Mouse (Mus musculus) embryo, embryonic 10.5 days (tissue): ENCODE data around the gene Bub3.

Source experiments
- DNase-seq: peaks from one replicate; pipeline ENCODE4 v3.0.0-alpha.2; 2015; ENCODE audit warnings: low spot score

Gene Bub3

DNA sequence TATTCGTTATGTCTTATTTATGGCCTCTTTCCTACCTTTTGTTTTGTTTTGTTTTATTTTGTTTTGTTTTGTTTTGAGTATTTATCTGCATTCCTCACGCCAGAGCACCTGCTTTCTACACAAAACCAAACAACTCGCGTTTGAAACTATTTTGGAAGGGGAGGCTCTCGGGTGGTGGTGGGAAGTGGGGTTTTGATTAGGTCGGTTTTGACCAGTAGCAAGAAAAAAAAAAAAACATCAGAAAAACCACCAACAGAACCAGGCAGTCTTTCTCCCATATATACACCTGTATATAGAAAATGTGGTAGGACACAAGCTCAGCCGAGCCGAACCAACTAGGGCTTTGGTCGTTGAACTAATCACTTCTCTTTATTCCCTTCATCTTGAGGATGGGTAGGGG lies 3.9 kb upstream of the Bub3 start:
- no peak for DNase-seq

DNA sequence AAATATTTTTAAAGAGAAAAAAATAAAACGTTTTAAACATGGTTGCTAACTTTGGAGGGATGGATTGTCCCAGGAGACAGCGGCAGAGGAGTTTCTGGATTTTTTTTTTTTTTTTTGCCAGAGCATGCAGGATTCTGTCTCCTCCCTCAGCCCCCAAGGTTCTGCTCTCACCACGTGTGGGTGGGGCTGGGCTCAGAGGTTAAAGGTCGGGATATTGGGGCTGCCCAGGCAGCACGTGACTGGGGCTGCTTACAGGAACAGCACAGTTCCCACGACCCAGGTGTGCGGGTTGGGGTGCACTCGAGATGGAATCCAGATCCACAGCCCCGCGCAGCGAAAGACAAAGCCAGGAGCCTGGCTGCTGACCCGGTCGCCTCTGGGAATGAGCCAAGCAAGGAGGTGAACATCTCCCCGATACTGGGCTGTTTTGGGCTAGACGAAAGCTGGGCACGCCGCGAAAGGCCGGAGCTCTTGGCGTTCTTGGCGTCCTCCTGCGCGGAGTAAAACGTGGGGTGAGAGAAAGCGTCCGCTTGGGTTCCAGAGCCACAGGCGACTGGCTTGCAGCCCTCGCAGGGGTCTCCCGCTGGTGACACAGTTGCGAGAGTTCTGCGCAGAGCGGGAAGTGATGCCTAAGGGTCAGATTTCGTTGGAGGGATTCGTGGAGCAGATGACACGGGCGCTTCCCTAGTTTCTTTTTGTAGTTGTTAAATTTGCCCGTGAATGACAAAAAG lies 3.3 kb upstream of the Bub3 start:
- DNase-seq, result peak; percentile 60

DNA sequence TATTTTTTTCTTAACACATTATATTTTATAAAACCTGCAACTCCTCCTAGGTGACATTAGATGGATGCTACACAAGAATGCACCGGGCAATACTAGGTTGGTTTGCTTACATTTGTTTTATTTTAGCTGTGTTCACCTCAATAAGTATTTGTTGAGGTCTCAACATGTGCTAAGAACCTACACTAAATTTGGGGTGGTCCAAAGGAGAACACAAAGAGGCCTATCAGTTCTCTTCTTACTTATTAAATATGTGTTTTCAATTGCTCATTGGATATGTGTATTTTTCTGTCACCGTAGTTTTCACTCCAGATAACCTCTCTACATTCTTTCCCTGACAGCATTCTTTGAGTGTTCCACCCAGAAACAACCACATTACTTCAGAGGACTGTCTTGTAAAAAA lies 2.3 kb upstream of the Bub3 start:
- DNase-seq, result peak; percentile 45

DNA sequence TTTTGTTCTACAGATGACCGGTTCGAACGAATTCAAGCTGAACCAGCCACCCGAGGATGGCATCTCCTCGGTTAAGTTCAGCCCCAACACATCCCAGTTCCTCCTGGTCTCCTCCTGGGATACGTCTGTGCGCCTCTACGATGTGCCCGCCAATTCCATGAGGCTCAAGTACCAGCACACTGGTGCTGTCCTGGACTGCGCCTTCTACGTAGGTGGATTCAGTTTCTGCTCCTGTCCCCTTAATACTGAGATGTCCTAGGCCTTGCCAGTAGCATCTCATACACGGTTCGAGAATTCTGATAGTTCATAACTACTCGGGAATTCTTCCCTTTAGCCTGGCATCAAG lies 648 bp downstream of the Bub3 start:
- DNase-seq, result no peak

DNA sequence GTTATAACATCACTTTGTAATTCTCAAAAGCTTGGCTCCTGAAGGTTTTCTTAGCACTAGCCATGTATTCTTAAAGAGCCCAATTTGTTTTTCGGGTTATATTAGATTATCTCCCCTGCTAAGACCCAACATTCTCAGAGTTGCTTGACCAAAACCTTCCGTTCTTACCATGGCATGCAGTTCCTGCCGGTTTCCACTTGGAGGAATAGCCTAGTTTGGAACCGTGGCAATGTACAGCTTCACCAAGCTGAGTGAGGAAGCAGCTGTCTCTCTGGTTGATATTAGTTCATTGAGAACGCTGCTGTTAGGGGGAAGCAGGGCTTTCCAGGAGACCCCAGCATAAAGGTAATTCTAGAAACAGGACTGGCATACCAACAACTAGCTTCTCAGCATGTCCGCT lies 15.2 kb downstream of the Bub3 start:
- no peak for DNase-seq

DNA sequence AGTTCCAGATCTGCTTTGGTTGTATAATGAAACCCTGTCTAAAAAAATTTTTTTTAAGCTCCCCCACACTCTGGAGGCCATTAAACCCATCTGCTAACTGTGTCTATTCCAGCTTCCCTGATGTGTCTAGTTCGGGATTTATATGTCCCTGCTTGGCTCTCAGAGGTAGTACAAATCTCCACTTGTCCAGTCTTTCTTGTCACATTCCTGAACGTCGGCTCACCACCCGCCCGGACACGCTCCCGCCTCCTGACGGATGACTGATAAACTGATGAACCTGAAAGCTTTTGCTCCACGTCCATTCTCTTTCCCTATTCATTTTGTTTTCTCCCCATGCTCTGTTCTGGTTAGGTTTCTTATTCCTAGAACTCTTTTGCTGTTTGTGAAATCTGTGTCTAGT lies 22.2 kb downstream of the Bub3 start:
- DNase-seq, result no peak

DNA sequence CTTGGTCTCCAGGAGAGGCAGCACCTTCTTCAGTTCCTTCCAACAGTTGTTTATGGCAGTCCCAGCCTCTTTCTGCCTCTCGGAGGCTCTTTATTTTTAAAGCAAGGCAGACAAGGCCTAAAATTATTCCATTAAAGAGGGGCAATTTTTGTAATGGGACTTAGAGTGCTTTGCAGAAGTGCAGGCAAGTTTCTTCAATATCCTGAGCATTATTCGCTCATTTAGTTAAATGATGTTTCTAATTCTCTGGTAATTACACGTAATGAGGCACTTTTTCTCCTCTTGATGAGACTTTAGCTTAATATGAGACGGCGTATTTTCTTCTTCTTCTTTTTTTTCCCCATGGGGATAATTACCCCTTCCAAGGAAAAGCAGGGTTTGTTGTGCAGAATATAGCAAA lies 25.5 kb downstream of the Bub3 start:
- DNase-seq, result no peak

DNA sequence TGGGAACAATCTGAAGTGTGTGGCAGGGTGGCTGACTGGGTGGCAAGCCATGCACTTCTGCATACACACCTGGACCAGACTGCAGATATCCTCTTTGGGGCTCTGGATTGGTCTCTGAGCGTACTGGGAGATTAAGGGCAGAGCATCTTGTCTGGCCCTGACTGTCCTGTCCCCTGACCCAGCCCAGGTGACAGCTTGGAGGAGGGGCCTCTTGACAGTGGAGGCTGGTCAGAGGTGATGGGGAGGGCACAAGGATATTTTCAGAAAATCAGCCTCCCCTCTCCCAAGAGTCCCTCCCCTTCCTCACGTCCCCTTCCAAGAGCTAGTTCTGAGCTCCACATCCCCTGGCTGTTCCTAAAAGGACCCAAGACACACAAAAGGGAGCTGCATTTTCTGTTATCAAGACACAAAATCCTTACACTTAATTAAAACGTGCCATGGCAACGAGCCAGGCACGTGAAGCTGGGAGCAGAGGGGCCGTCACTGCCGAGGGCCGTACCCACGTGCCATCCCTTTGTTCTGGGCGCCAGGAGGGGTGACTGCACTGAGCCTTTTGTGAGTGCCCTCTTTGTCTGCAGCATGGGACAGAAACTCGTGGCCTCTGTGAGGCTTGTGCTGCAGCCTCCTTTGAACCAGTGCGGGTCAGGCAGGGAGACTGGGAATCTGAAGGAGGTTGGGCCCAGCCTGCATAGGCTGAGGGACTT lies 37.9 kb downstream of the Bub3 start:
- peak; percentile 80 for DNase-seq

DNA sequence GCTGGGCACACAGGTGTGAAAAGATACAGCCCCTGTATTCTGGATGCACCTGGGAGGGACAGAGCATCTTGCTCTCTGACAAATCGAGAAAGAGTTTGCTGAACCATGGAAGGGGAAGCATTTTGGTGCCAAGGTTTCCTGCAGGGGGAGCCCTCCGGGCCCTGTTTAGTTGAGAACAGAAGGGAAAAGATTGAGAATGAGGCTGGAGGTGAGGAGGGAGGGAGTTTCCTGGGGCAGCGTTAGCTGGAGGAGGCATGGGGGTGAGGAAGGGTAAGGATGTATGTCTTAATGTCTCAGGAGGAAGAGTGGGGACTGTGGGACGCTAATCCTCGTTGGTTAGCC lies 38.4 kb downstream of the Bub3 start:
- DNase-seq, result peak; percentile 85

DNA sequence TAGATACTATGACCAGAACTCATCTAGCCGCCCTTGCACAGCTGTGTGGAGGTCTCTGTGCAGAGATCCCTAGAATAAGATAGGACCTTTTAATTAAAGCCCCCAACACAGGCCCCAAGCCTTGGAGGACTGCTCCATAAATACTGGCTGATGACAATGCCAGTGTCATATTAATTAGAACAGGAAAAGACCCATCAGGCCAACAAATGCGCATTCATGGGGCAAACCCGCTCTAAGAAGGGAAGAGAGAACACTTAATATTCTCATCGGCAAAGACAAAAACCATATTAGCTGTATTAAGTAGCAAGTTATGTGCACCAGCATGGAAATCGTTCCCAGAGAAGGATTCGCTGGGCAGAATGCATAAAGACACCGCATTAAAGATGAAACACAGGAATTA lies 42.1 kb downstream of the Bub3 start:
- DNase-seq, result no peak

DNA sequence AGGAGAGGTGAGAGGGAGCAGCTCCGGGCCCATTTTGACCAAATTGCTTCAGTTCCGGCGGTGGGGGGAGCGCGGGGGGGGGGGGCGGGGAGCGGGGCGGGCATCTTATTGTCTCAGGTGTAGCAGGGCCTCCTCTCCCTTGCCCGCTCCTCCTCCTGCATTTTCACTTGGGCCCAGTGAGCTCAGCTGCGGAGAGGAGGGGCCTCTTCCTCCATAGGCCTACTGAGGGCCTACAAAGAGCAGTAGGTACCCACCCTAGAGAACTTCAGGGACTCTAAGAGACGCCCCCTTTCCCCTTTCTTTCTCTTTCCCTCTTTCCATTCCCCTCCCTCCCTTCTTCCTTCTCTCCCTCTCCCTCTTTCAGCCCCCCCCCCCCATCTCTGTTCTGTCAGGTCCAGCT lies 43.2 kb downstream of the Bub3 start:
- peak; percentile 12 for DNase-seq

DNA sequence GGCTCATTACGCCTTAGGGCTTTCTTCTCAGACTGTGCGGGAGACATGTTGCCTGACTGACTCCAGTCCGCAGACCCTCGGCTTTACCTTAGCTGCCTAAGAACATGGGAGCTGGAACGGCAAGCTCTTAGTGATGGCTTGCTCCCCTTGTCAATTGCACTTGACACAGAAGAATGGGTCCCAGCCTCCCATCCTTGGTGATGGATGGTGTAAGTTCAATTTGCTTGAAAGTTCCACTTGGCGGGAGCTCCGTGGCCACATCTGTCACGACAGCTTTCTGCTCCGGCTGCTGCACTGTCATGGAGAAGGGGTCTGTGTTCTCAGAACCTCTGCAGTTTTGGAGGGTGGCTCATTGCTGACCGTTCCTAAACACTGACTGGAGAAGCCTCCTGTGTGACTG lies 44.9 kb downstream of the Bub3 start:
- DNase-seq, result no peak

DNA sequence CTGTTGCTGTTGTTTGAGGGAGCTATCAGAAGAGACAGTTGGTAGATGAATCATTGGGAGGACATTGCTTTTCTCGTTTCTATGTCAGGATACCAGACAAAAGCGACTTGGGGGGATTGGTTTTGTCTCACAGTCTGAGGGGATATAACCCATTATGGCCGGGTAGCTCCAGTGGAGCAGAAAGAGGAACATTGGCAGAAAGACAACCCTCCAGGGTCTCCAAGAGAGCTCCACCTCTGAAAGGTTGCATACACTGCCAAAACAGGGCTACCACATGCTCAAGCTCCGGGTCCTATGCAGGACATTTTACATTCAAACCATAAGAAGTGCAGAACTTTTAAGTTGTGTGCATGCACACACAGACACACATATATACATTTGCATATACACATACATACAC lies 45.5 kb downstream of the Bub3 start:
- no peak for DNase-seq

DNA sequence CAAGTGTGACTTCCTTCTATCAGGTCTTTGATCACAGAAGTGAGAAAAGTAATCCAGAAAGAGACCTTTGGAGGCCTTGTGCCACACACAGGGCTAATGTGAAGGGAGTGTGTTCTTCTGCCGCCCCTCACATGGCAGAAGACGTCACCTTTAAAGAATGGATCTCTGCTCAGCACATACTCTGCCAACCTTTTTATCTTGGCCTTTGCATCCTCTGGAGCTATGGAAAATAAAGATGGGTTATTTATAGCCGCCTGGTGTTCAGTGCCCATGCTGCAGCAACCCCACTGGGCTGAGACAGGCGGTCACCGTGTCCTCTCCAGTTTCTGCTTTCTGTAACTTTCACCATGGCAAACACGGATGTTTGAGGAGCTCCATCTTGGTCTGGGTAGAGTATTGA lies 48.0 kb downstream of the Bub3 start:
- DNase-seq, result no peak

DNA sequence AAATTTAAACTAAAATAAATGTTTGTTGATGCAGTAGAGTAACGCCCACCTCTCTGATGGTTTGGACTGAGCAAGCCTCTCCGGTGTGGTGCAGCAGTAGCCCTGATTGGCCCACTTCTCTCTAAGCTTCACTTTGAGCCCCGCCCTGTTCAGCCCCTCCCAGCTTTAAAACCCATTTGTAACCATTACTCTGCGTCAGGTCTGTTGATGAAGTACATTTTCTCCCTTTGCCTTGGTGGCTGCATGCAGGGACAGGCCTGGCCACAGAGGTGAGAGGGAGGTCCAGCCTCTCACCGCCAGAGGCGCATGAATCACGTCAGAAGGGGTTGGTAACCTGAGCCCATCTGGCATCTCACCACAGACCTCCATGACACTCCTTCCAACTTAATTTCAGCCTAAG lies 49.7 kb downstream of the Bub3 start:
- peak; percentile 70 for DNase-seq
